Mouse (Mus musculus) CD8-positive naive resting alpha-beta T cell, adult 2 months (primary cell): ENCODE results near the gene Sema6d.

Source experiments
- DNase-seq, 2 experiments: peaks; one replicate each; pipeline ENCODE4 v3.0.0; 2022; ENCODE audit warnings: low read depth in 2 of 2, low spot score in 2 of 2

Sema6d gene

DNA sequence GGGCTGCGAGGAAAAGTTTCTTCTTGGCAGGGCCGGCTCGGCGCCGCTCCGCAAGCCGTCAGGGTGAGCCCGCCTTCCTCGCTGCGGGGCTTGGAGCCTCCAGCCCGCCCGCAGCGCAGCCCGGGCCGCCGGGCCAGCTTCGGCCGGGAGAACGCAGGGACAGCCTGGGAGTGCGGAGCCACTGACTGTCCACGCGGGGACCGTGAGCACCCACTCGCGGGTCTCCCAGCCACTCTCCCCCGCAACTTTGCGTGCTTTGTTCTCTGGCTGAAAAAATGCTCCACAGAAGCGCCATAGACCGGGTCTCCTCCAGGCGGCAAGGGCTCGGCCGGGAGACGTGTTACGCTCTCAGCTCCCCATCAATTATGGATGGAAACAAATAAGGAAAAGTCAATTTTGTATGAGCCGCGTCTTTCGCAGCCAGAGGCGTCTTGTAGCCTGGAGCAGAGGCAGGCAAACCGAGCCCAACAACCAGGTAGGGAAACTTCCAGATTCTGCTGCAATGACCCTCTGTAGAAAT, 520.9 kb downstream of the Sema6d start:
- DNase-seq = no peak

DNA sequence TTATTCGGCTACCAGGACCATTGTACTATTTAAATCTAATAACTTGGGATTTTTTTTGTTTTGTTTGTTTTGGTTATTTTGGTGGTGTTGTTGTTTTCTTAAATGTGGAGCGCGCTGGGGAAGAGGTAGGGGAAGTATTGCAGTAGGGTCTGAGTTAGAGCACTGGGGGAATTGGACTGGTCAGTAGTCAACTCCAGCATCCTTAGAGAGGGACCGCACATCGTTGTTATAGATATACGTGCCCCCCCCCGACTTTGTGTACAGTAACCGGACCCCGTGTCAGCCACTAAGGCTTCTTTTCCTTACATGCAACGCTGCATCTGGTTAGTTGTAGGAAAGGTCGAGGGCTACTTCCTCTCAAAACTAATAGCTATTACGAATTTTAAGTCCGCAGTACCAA, 521.5 kb downstream of the Sema6d start:
- no peak for DNase-seq

- no peak for DNase-seq
Observed at GRCm38 (mm10) chr2:124612276-124612675, 522.5 kb downstream of the Sema6d start.

GRCm38 (mm10) chr2:124612727-124613510, 523.1 kb downstream of the Sema6d start:
- no peak for DNase-seq

GRCm38 (mm10) chr2:124613671-124614210, 524.0 kb downstream of the Sema6d start:
- DNase-seq = no peak

DNA sequence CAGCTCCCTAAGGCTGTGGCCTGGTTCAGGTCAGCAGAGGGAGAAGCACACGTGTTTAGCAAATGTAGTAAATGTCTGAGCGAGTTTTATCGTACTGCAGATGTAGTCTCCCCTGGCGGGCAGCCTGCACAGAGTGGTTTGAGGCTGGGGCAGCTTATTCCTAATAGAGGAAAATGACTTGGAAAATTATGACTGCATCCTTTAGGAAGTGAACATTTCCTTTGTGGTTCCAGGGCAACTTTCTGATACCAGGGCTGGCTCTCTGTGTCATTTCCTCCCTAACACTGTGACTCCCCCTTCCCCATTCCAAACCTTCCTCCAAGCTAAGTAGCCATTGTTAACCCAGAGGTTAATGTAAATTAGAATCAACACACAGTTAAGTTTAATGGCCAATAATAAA, 527.0 kb downstream of the Sema6d start:
- no peak for DNase-seq

DNA sequence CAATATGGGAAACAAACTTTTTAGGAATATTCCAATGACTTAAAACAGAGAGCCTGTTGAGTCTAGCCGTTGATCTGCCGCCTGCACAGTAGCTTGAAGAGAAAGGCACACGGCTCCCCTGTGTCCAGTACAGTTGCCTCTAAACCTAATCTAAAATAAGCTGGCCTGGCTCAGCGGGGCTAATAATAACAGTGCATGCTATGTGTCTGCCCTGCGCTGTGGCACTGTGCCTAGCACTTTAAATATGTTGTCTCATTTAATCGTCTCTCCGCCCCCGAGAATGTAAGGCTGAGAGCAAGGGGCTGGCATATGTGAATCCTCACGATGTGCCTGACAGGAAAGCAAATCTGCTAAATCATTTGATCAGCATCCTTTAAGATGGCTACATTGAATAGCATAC, 527.7 kb downstream of the Sema6d start:
- DNase-seq = no peak

GRCm38 (mm10) chr2:124618091-124618490, 528.3 kb downstream of the Sema6d start:
- no peak for DNase-seq

GRCm38 (mm10) chr2:124618526-124619219, 528.9 kb downstream of the Sema6d start:
- no peak for DNase-seq

GRCm38 (mm10) chr2:124620470-124620869, 530.7 kb downstream of the Sema6d start:
- no peak for DNase-seq

DNA sequence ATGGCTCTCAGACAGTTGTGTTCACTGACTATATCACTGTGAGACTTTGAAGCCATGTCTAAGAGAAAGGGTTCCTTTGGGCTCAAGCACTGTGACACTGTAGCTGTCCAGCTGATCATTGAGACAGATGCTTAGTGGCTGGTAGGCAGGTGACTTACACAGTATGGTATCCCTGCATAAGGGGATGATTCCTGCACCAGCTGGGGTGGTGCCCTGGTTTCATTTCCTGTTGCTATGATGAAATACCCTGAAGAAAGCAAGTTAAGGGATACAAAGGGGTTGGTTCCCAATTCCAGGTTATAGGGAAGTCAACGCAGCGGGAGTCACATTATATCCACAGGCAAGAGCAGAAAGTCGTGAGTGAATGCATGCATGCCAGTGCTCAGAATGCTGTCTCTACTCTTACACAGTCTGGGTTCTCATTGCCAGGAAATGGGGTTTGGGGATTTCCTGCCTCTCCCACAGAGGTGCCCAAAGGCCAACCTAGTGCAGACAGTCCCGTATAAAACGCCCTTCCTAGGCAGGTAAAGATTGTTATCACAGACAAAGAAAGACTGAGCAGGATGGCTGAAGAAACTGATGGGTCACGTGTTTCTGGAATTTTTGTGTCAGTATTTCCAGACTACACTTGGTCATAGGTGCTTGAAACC, 532.3 kb downstream of the Sema6d start:
- no peak for DNase-seq

- no peak for DNase-seq
Observed at GRCm38 (mm10) chr2:124624247-124624929, 534.6 kb downstream of the Sema6d start.

DNA sequence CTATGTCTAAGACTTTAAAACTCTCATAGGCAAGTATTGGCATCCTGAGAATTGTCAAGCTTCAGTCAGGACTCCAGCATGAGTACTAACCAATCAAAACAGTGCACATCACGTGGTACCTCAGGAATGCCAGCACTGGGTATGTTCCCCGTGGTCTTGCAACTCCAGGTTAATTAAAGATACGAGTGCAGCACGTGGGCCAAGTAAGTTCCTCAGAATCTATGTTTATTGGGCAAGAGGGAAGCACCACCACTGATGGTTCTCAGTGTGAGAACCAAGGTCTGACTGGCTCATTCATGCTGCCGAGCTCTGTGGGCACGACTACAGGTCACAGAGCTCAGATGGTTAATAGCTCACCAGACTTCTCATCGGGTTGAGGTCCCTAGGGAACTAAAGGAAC, 536.7 kb downstream of the Sema6d start:
- DNase-seq = no peak

GRCm38 (mm10) chr2:124627664-124628063, 537.9 kb downstream of the Sema6d start:
- no peak for DNase-seq

DNA sequence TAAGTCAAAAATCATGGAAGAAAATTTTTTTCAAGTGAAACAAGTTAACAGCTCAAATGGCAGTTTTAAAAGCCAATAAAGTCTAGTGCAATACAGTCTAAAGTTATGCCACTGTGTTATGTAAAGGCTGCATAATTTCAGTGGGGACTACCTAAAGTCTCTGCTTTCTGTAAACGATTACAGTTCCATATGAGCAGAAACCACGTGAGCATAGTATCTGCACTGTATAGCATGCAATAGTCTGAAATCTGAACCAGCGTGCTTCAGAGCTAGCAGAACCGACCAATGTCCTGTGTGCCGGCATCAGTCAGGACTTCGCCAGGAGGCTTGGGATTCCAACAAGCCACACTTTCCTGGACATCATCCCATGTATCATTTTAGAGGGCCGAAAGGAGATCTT, 538.9 kb downstream of the Sema6d start:
- DNase-seq = no peak

DNA sequence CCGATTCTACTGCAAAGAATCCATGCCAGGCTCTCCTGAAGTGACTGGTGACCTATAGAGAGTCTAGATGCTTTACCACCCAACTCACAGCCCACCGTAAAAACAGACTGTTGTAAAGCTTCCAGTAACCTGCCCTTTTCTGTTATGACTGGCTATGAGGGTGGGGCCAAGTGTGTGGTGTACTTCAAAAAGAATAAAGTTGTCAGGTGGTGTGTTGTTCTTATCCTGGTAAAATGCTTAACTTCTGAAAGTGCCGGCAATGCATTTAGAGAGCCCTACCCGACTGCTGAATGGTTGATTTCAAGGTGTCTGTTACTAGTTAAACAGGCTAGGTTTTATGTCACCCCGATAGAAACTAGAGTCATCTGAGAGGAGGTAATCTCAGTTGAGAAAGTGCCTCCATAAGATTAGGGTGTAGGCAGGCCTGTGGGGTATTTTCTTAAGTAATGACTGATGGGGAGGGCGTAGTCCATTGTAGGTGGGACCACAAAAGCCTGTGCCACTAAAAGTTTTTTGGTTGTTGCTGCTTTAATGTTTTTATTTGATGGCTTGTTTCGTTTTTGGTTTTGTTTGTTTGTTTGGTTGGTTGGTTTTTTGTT, 544.7 kb downstream of the Sema6d start:
- DNase-seq = no peak

- DNase-seq = no peak
Observed at GRCm38 (mm10) chr2:124635271-124635865, 545.6 kb downstream of the Sema6d start.

- DNase-seq = no peak
Observed at GRCm38 (mm10) chr2:124637080-124637479, 547.3 kb downstream of the Sema6d start.

GRCm38 (mm10) chr2:124639221-124639963, 549.6 kb downstream of the Sema6d start:
- no peak for DNase-seq
